Mouse (Mus musculus) megakaryocyte-erythroid progenitor cell, adult 5-6 weeks (primary cell): ENCODE measurements around the gene Tnfsf8. TPM values are rescaled to one million over a fixed set of nuclear protein-coding genes. Genes with fewer than 3 reads are reported as not detected.

Experiments
- ATAC-seq: replicated peaks from 2 replicates; pipeline ENCODE4 v1.8.0; 2016; ENCODE audit warnings: mild to moderate bottlenecking, inconsistent platforms; ENCODE audit not compliant: severe bottlenecking, poor library complexity, low FRiP score, low TSS enrichment
- total RNA-seq, 2 experiments: library from RNA; stranded (forward) in 1 of 2; stranded (reverse) in 1 of 2; fragments of 200-1000, 215-1000 nt in 1 of 2; fragments of >200 nt in 1 of 2; fragmentation: Nextera tagmentation in 1 of 2; gene quantifications; 2 replicates each; pipeline ENCODE4 v1.2.3; 2014 to 2017

Tnfsf8 gene
- total RNA-seq (2014; fragmentation: Nextera tagmentation) (0.68 and 2.6 TPM in 2 replicates), total RNA-seq (2017) (1.1 TPM in 1 of 2 replicates, not detected in the other)

DNA sequence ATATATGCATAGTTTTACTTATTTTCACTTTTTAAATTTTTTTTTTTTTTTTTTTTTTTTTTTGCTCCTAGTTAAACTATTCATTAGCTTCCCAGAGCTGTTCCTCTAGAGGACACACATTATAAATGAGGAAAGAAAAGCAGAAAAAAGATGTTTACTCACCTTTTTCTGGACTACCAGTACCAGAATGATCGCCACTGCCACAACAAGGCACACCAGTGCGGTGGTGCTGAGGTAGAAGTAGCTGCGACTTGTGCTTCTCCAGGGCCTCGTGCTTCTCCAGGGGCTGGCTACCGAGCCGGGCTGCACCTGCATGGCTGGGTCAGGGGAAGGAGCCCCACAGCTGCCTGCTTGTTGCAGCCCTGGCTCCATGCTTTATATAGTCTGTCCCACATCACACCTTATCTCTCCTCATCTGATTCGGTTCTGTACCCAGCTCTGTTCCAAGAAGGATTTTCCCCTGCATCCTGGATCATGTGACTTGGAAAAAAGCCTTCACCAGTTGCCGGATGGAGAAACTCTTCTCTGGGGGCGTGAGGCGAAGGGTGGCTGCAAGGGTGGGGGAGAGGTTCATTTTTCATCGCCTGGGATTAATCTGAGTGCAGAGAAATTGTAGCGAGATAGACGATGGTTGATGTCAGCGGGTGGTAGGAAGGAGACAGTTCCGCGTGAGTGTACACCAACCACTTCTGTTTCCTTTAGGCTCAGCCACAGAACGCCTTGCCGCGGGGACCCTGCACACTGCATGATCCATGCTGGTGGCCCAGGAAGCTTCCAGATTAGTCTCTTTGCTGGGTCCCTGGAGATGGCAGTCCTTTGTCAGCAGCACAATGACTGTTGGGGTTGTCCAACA is at the start of gene Tnfsf8:
TSS of gene Tnfsf8 (minus strand) at position 660 of the 853 bp plus-strand sequence.
- no peak for ATAC-seq

DNA sequence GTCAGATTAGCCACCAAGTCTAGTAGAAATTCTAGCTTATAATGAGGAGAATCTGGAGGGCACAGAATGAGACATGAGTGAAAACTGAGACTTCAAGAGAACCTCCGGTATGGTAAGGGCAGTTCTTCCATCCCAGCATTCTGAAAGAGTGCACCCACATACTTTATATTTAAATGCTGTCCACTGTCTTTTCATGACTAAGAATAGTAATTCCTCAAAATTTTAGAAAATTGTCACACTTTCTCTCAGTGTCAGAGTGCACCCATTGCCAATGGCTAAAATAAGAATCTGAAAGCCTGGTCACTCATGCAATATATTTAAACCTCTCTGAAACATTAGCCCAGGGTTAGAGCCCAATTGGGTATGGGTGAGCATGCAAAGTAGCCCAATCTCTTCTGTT is 47.4 kb upstream of the Tnfsf8 start:
- no peak for ATAC-seq

DNA sequence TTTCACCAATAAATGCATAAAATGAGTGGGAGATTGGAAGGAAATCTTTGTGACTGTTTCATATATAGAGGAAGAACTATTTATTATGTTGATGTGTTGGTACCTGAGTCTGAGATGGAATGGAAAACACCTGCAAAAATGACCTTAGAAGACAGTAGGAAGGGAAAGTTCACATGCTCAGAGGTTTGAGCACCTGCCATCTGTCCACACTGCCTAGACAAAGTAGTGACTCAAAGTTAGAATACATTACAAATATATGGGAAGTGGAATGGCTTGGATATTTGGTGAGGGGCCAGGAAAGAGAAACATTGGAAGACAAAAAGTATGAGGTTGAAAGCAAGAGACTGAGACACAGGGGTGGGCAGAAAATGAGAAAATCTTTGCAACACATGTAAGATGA is 46.3 kb upstream of the Tnfsf8 start:
- no peak for ATAC-seq

DNA sequence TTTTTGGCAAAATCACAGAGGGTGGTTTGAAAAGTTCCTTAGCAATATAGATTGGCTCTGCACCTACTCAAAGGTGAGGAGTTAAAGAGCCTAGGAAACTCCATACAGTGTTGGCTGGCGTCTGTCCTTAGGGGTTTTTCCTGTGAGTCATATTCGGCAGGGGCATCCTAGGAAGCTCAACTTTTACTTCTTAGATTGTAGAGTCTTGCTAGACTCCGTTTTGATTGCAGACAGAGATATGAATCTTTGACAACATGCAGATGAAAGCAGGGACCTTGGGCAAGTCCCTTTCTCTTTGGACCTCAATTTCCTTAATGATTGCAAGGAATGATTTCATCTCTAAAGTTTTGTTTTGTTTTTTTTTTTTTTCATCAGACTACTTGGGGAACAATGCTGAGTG is 44.9 kb upstream of the Tnfsf8 start:
- ATAC-seq: no peak

DNA sequence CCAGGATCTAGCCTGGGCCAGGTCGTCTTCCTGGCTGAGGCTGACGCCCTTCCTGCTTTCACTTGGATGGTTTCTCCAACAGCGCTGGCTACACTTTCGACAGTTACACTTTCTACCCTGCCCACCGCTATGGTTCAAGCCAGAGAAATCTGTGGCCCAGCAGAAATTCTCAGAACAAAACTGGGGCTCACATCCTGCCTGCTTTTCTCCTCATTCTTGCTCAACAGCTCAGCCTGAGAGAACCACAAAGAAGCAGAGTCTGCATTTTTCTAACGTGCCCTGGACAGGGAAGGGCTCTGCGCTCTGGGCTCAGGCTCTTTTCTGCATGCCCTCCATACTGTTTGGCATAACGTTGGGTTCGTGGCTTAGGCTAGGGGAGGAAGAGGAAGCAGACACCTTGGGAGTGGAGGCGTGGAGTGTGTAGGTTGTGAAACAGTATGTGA is 38.0 kb upstream of the Tnfsf8 start:
- ATAC-seq: no peak

DNA sequence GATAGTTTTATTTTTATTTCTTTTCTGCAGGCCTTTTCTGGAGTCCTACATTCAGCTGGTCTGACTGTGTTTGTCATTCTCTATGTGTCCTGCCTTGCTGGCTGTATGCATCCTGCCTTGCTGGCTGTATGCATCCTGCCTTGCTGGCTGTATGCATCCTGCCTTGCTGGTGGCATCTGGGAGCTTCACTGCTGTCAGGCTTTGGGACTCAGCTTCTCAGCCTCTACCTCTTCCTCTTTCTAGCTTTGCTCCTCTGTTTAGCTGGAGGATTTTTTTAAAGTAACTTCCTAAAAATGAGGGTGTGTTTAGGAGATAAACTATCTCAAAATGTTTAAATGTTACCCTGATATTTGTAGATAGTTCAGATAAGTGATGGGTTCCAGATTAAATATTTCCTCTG is 36.0 kb upstream of the Tnfsf8 start:
- no peak for ATAC-seq

DNA sequence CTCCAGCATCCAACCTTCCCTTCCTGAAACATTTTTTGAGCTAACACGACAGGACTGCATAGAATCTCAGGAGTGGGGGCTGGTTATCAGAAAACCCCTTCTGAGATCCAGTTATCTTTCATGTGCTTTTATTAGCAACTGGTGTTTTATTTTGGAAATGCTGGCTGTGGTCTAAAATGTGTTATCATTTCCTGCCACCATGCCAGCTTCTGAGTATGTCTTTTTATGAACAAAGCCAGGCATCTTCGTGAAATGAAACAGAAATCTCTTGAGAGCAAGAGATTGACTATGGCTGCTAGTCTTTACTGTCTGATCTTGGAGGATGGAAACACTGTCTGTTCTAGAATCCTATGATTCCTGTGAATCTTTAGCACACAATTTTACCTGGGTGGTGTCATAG is 25.0 kb upstream of the Tnfsf8 start:
- ATAC-seq: no peak

DNA sequence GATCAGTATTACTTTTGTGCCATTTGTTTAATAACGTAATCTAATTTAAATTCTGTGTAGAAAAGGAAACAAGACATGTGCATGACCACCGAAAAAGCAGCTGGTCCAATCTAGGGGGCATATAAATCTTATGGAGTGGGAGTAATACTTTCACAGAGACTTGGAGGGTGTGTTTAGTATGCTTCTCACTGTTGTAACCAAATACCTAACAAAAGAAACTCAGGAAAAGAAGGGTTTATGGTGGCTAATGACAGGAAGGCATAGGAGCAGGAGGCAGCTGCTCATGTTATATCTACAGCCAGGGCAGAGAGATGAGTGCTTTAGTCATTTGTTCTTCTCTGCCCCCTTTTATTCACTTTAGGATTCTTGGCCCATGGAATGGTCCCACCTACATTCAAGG is 15.6 kb upstream of the Tnfsf8 start:
- no peak for ATAC-seq

DNA sequence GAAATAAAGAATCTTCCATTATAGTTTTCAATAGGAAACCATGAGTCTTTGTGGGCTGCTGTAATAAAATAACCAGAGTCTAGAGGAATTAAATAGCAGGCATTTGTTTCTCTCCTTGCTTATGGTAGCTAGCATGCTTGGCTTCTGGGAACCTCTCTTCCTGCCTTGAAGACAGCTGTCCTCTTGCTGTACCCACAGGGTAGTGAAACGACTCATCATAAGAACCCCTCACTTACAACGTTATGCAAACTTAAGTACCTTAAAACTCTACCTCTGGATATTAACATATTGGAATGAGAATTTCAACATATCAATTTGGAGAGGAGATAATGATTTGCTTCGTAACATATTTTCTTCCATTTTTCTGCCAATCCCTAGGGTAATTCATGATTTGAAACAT is 14.3 kb upstream of the Tnfsf8 start:
- no peak for ATAC-seq

DNA sequence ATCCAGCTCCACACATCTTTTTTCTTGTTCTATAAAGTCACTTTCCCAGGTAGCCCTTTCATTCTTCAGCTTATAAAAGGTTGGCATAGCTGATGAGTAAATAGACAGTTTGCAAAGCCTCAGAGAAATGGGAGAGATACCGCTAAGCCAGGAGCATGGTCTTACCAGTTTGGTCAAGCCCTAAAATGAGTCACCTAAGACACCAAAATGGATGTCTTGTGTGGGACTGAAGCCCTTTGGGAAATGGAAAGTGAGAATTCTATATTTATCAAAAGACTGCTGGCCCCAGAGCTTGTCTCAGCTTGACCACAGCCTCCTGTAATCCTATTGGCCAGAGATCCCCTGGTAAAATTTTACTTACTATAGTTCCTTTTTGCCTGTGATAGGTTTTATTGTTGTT is 9.5 kb upstream of the Tnfsf8 start:
- no peak for ATAC-seq

DNA sequence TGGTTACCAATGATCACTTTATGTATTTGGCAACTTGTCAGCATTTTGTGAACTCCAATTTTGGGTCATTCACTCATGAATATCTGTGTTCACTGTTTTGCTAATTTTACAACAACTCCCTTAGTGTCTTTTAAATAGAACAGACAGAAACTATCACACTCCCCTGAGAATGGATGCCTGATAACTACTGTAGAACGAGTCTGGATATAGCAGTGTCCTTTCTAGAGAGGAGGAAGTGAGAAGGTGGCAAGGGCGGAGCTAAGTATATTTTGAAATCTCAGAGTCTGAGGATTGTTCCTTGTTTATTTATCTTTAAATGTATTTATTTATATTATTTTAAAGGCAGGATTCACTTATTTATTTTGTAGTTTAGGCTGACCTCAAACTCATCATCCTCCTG is 7.6 kb upstream of the Tnfsf8 start:
- no peak for ATAC-seq

DNA sequence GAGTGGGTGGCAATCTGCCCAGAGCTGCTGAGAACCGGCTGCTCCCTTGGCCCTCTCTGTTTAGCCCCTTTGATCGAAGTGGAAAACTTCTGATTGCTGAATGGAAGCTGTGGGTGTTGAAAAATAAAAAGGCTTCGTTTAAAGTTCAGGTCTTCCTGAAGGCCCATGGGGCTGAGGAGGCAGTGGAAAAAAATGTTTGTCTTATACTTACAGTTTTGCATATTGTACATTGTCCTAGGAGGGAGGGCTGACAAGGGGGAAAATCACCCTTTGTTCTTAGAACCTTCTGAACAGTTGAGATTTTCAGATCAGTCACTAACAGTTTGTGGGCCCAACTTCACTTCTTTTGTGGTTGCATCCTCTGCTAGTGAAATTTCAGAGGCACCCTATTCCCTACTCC is 1.8 kb upstream of the Tnfsf8 start:
- ATAC-seq: no peak

DNA sequence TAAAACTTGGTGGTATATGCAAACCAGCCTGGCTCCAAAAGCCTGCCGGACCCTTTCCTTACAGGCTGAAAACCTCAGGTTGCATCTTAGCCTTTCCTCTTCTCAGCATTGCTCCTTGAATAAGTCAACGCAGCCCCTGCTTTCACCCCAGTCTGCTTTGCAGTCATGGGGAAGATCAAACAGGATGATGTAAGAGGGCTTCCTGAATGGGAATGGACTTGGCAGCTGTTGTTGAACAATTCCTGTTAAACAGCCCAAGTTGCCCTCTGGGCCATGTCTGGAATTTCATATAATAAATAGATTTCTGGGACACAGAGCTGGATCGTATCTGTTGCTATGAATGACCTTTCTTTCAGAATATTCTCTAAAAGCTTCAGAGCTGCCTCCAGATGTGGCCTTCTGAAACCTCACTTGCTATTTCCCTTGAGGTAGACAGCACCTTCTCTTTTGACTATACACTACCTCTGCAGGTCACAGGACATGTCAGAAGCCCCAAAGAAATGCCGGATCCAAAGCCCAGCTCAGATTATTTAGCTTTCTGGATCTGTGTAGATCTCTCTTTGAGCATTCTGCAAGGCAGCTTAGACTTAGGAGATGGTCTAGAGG is 1.0 kb upstream of the Tnfsf8 start:
- no peak for ATAC-seq

DNA sequence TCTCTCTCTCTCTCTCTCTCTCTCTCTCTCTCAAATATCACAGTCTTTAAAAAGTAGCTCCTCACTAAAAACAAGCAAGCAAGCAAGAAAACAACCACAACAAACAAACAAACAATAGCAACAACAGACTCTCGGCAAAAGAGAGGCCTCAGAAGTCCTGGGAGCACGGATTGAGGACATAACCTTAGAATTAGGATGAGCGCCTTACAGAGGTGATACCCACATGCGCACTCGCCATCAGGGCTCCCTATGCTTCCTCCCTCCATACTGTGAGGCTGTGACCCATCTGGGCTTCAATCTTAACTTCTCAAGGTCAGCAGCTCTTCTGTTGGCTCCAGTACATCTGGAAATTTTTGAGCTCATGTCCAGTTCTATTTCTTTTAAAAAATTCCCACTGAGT is 911 bp downstream of the Tnfsf8 start:
- no peak for ATAC-seq

DNA sequence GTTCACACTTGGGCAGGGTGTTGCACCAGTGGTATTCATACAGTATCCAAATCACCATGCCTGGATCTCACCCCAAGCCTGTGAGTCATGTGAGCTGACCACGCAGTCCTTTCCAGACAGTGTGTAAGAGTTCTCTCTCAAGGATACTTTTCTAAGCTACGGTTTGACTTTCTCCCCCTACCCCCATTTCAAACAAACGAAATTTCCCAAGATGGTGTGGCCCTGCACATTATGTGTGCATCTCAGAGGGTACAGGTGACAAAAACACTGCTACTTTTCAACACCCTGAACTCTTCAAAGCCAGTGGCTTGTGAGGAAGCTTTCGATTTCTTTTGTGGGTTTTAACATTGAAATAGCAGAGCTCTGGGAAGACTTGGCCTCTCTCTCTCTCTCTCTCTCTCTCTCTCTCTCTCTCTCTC is 1.4 kb downstream of the Tnfsf8 start:
- ATAC-seq: no peak

DNA sequence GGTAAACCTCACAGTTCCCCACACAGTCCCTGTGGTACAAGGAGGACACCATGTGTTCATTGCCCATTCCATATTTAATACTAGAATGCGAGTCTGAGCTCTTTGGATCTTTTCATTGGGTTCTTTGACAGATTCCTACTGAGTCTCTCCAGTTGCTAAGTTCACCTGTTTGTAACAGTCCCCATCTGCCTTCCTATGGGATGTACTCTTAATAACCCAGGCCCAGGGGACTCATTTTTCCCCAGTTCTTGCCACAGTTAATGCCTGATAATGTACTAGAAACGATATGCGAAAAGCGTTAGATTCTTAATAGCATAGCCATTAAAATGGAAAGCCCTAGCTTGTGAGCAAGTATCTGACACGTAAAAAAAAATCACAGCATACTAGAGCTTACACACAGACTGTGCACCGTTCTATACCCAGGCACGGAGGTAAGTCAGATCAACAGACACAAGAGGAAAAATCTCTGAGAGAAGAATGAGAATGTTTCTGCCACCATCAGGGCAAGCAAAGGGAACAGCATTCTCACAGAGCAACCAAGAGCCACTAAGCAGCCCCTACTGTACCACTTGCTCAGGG is 2.4 kb downstream of the Tnfsf8 start:
- no peak for ATAC-seq

DNA sequence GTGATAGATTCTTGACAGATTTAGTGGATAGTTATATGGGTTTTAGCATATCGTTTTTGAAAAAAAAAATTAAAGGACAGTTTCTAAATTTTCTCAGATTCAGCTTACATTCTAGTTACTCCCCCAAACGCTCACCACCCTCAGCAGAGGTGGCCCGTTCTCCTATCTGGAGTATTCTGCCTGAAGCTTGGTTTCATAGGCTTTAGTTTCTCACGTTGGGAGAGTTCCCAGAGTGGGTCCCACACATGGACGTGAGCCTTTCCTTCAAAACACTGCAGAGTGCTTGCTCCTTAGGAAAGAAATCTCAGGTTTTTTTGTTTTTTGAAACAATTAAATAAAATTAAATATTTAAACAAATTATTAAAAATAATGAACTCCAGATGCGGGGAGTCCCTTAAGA is 4.4 kb downstream of the Tnfsf8 start:
- no peak for ATAC-seq

DNA sequence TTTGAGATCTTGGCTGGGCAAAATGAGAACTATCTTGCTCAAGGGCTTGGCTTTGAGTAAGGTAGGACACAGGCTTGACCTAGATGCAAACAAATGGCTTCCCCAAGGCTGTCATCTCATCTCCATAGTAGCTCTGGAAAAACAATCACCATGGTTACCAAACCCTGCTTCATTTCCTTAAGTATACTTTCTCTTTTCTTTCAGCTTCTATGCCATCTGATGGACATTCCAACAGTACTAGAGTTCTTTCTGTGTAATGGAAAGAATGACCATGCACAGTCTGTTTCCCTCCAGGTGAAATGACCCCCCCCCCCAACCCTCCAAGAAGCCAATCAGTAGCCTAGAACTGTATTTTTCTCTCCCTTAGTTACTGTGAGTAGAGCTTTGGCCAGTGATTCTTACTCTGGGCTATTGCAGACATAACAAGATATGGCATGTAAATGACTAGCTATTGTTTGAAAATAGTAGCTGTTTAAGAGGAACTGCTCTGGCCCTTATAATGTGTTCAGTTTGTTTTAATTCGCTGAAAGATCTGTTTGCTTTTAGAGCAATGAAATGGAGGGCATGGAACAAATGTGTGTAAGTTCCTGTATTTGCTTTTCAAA is 7.3 kb downstream of the Tnfsf8 start:
- ATAC-seq: no peak

DNA sequence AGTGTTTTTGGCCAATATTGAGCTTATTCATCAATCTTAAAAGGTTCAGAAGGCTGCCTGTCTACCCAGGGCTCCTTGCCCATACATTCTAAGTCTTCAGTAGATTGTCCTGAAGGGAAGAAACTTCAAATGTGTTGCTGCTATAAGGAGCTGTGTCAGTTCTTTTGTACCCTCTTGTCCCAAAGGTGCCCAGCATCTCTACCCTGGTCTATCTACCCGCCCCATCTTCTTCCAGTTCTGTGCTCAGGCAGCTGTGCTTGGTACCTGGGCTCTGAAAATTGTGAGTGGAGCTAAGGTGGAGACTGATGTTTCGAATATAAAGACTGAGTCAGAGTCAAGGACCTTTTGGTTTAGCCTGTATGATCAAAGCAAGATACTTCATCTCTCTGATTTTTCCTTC is 11.1 kb downstream of the Tnfsf8 start:
- ATAC-seq: no peak

DNA sequence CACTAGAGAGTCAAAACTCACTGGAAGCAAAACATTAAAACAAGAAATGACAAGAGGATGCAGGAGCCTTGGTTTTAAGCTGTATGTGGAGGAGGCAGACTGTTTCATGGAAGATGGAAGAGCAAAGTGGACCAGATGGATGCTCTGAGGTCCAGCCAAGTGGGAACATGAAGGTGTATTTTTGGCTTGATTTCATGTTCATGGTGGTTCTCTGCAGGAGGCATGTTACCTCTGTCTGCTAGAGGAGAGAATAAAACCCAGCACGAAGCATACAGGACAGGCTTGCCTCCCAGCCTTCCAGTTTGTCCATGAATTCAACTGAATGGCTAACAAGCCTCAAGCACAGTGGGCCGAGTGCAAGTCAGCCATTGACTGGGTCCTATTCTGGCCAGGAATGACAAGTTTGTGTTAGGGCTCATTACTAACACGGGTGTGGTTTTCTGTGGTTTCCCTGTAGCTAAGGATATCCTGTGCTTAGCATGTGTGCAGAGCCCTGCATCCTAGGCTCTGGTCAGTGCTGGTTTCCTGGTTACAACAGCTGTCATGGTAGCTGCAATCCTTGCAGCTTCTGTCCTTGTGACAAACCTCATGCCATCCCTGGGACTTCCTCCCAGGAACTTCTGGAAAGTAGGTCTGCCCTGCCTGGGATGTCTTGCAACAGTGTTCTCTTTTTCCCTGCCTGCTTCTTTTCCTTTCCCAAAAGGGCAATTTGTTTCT is 14.1 kb downstream of the Tnfsf8 start:
- no peak for ATAC-seq
